Mouse (Mus musculus) heart, embryonic 15.5 days (tissue): ENCODE measurements around the gene Nav2. TPM values are rescaled to one million over a fixed set of nuclear protein-coding genes. Genes with fewer than 3 reads are reported as not detected.

Source experiments
- ATAC-seq: fragments of 200-750 bp; cut with Nextera tagmentation; replicated peaks from 2 replicates; pipeline ENCODE4 v1.8.0; 2017; ENCODE audit warnings: low read depth, moderate TSS enrichment; ENCODE audit not compliant: insufficient number of reproducible peaks, insufficient read depth, low FRiP score
- H3K27ac ChIP-seq: fragments of 300-500 bp; sonication (generic); 2 replicates; pipeline ENCODE4 v1.5.1; 2015; ENCODE audit warnings: mild to moderate bottlenecking, inconsistent platforms
- H3K27me3 ChIP-seq: fragments of 300-500 bp; sonication (generic); 2 replicates; pipeline ENCODE4 v1.6.1; 2015; ENCODE audit warnings: inconsistent platforms
- H3K36me3 ChIP-seq: fragments of 300-500 bp; sonication (generic); 2 replicates; pipeline ENCODE4 v1.6.1; 2015; ENCODE audit warnings: mild to moderate bottlenecking, inconsistent platforms
- H3K4me1 ChIP-seq: fragments of 300-500 bp; sonication (generic); replicated peaks from 2 replicates; pipeline ENCODE4 v1.6.1; 2015; ENCODE audit warnings: inconsistent platforms
- H3K4me2 ChIP-seq: fragments of 300-500 bp; sonication (generic); 2 replicates; pipeline ENCODE4 v1.6.1; 2015; ENCODE audit warnings: inconsistent platforms, mild to moderate bottlenecking, moderate library complexity
- H3K4me3 ChIP-seq: fragments of 300-500 bp; sonication (generic); 2 replicates; pipeline ENCODE4 v1.5.1; 2015; ENCODE audit warnings: mild to moderate bottlenecking, inconsistent platforms
- H3K9ac ChIP-seq: fragments of 300-500 bp; sonication (generic); 2 replicates; pipeline ENCODE4 v1.6.1; 2015; ENCODE audit warnings: mild to moderate bottlenecking, inconsistent platforms
- H3K9me3 ChIP-seq: fragments of 300-500 bp; sonication (generic); replicated peaks from 2 replicates; pipeline ENCODE4 v1.6.1; 2016; ENCODE audit warnings: inconsistent platforms
- WGBS: fragments of 180-500 bp; shearing (Covaris S2); methylation state at CpG from one replicate; pipeline ENCODE4 v1.1.7; 2015; ENCODE audit warnings: mixed read lengths; 5-methylcytosine and 5-hydroxymethylcytosine counted together
- polyA plus RNA-seq: library from polyadenylated mRNA; unstranded; fragments of >200 nt; fragmentation: Nextera tagmentation; extraction: Ambion mirVana; gene quantifications from 2 replicates; pipeline ENCODE4 v1.2.1, GENCODE M21; 2015

Nav2 gene
- polyA plus RNA-seq, 1 experiment from 2014 or later, result 30.7 TPM

- Histone ChIP-seq H3K9me3 (no peaks in the 10 kb centered on the region), H3K27me3 (0 out of 2 replicates have a peak, but pooled peaks cover 11% of the 10 kb centered on the region), H3K9ac (no peak overlapping the region), H3K27ac (no peak overlapping the region), H3K4me2 (no peak overlapping the region), H3K4me1 (peaks cover 49% of the 10 kb centered on the region), H3K36me3 (no peaks in the 10 kb centered on the region), H3K4me3 (no peak overlapping the region)
- WGBS, result 63% methylated on average over 6 of the region's 6 CpGs
- no peak for ATAC-seq
These were observed 393.0 kb downstream of the Nav2 start for GRCm38 (mm10) chr7:49301487-49301886.

- Histone ChIP-seq H3K36me3 (no peaks in the 10 kb centered on the region), H3K4me1 (peaks cover 35% of the 10 kb centered on the region), H3K27me3 (0 out of 2 replicates have a peak, but pooled peaks cover 11% of the 10 kb centered on the region), H3K4me2 (peak overlapping the region; percentile 76), H3K27ac (no peak overlapping the region), H3K4me3 (peak overlapping the region; percentile 43), H3K9ac (peak overlapping the region; percentile 33; the same call in 1 of the 2 replicates), H3K9me3 (no peaks in the 10 kb centered on the region)
- WGBS, result 3% methylated on average over 31 of the region's 31 CpGs
- peak; percentile 57; the same call in 1 of the 2 replicates for ATAC-seq
These were observed 395.3 kb downstream of the Nav2 start for GRCm38 (mm10) chr7:49303600-49304411.

DNA sequence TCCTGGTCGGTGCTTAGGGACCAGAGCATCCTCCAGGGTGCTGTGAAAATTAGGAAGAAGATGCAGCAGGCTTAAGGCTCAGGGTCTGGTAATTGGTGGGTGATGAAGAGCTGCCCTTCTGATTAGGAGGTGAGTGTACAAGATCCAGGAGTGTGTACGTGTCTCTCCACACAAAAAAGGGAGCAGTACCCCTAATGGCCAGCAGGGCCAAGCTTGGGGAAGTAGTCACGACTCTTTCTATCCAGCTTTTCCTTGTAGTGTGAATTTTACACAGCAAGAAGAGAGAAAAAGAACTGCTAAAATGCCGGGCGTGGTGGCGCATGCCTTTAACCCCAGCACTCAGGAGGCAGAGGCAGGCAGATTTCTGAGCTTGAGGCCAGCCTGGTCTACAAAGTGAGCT is 399.2 kb downstream of the Nav2 start:
- WGBS, result 84% methylated on average over 6 of the region's 6 CpGs
- ATAC-seq, result no peak
- H3K36me3 ChIP-seq, result no peaks in the 10 kb centered on the region

DNA sequence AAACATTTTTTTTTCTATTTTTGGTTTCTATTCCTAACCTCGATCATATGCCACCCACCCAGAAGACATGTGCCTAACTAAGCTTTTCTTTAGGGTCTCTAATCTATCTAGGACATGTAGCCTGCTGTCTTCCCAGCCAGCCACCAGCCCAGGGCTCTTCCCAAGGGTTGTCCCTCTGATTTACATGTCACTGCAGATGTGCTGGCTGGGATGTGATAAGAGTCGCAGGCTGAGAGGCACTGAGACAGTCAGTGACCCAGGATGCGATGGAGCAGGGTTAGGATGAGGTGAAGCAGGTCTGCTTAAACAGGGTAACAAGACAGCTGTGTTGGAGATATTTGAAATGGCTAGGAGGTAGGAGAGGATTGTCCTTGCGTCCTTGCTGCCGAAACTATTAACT is 401.2 kb downstream of the Nav2 start:
- no peak for ATAC-seq
- H3K9me3 ChIP-seq, result no peaks in the 10 kb centered on the region
- 58% methylated on average over 5 of the region's 5 CpGs for WGBS

More for the DNA sequence above, 399.2 kb downstream of the Nav2 start:
- H3K4me3 ChIP-seq, result no peak overlapping the region
- no peaks in the 10 kb centered on the region for H3K9me3 ChIP-seq
- 0 out of 2 replicates have a peak, but pooled peaks cover 11% of the 10 kb centered on the region for H3K27me3 ChIP-seq
- H3K27ac ChIP-seq, result no peak overlapping the region
- H3K4me2 ChIP-seq, result no peak overlapping the region
- H3K9ac ChIP-seq, result no peak overlapping the region
- H3K4me1 ChIP-seq, result peaks cover 17% of the 10 kb centered on the region

GRCm38 (mm10) chr7:49313945-49314344 is 405.4 kb downstream of the Nav2 start:
- ATAC-seq, result no peak
- H3K9ac ChIP-seq, result no peak overlapping the region

More for the DNA sequence above, 401.2 kb downstream of the Nav2 start:
- no peak overlapping the region for H3K27ac ChIP-seq
- 0 out of 2 replicates have a peak, but pooled peaks cover 10% of the 10 kb centered on the region for H3K27me3 ChIP-seq
- no peak overlapping the region for H3K4me3 ChIP-seq
- no peak overlapping the region for H3K9ac ChIP-seq
- no peaks in the 10 kb centered on the region for H3K36me3 ChIP-seq
- H3K4me1 ChIP-seq, result peaks cover 12% of the 10 kb centered on the region
- H3K4me2 ChIP-seq, result no peak overlapping the region

DNA sequence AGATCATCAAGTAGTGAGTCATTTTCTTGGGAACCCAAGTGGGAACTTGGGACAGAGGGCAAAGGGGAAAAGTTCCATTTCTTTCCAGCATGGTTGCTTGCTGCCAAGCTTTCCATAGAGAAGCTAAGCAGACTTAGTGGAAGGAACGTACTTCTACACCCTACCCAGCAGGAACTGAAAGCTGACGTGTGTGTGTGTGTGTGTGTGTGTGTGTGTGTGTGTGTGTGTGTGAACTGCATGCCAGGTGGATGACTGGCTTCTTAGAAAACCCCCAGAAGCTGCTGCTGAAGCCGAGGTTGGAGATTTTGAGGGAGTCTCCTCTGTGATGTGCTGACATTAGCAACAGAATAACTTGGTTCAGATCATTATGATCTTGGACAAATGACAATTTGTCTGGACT is 406.5 kb downstream of the Nav2 start:
- Histone ChIP-seq H3K9me3 (no peaks in the 10 kb centered on the region), H3K27ac (no peak overlapping the region), H3K9ac (no peak overlapping the region), H3K4me2 (no peak overlapping the region), H3K4me1 (peaks cover 9% of the 10 kb centered on the region), H3K36me3 (no peaks in the 10 kb centered on the region), H3K4me3 (no peak overlapping the region), H3K27me3 (no peaks in the 10 kb centered on the region)
- WGBS, result 55% methylated on average over 3 of the region's 3 CpGs
- ATAC-seq, result no peak

More at GRCm38 (mm10) chr7:49313945-49314344, 405.4 kb downstream of the Nav2 start:
- H3K36me3 ChIP-seq, result no peaks in the 10 kb centered on the region
- no peaks in the 10 kb centered on the region for H3K27me3 ChIP-seq
- H3K27ac ChIP-seq, result no peak overlapping the region
- no peak overlapping the region for H3K4me3 ChIP-seq
- H3K4me2 ChIP-seq, result no peak overlapping the region
- H3K9me3 ChIP-seq, result no peaks in the 10 kb centered on the region
- peaks cover 11% of the 10 kb centered on the region for H3K4me1 ChIP-seq
- 57% methylated on average over 7 of the region's 7 CpGs for WGBS

- Histone ChIP-seq H3K4me2 (no peak overlapping the region), H3K27ac (no peak overlapping the region), H3K9ac (no peak overlapping the region), H3K36me3 (no peaks in the 10 kb centered on the region), H3K4me1 (peaks cover 22% of the 10 kb centered on the region), H3K27me3 (no peaks in the 10 kb centered on the region), H3K9me3 (no peaks in the 10 kb centered on the region), H3K4me3 (no peak overlapping the region)
- WGBS, result 81% methylated on average over 3 of the region's 3 CpGs
- ATAC-seq, result no peak
These were observed 408.1 kb downstream of the Nav2 start for GRCm38 (mm10) chr7:49316600-49316999.

GRCm38 (mm10) chr7:49318183-49318897 is 409.8 kb downstream of the Nav2 start:
- Histone ChIP-seq H3K9ac (no peak overlapping the region), H3K27ac (no peak overlapping the region), H3K4me3 (no peak overlapping the region), H3K9me3 (no peaks in the 10 kb centered on the region), H3K36me3 (no peaks in the 10 kb centered on the region), H3K4me2 (no peak overlapping the region), H3K27me3 (no peaks in the 10 kb centered on the region), H3K4me1 (peaks cover 17% of the 10 kb centered on the region)
- ATAC-seq, result no peak
- 77% methylated on average over 15 of the region's 15 CpGs for WGBS

- WGBS, result 86% methylated on average over 8 of the region's 8 CpGs
- H3K36me3 ChIP-seq, result no peaks in the 10 kb centered on the region
- no peaks in the 10 kb centered on the region for H3K27me3 ChIP-seq
- H3K4me3 ChIP-seq, result no peak overlapping the region
- H3K27ac ChIP-seq, result no peak overlapping the region
- ATAC-seq, result no peak
- H3K9ac ChIP-seq, result no peak overlapping the region
- no peaks in the 10 kb centered on the region for H3K9me3 ChIP-seq
- no peak overlapping the region for H3K4me2 ChIP-seq
- peaks cover 15% of the 10 kb centered on the region for H3K4me1 ChIP-seq
These were observed 410.4 kb downstream of the Nav2 start for GRCm38 (mm10) chr7:49318898-49319293.

- Histone ChIP-seq H3K9ac (no peak overlapping the region), H3K27ac (no peak overlapping the region), H3K4me2 (no peak overlapping the region), H3K27me3 (no peaks in the 10 kb centered on the region), H3K4me3 (no peak overlapping the region), H3K4me1 (peaks cover 14% of the 10 kb centered on the region), H3K9me3 (no peaks in the 10 kb centered on the region), H3K36me3 (no peaks in the 10 kb centered on the region)
- ATAC-seq, result no peak
- 77% methylated on average over 1 of the region's 1 CpGs for WGBS
These were observed 411.5 kb downstream of the Nav2 start for GRCm38 (mm10) chr7:49319981-49320380.

DNA sequence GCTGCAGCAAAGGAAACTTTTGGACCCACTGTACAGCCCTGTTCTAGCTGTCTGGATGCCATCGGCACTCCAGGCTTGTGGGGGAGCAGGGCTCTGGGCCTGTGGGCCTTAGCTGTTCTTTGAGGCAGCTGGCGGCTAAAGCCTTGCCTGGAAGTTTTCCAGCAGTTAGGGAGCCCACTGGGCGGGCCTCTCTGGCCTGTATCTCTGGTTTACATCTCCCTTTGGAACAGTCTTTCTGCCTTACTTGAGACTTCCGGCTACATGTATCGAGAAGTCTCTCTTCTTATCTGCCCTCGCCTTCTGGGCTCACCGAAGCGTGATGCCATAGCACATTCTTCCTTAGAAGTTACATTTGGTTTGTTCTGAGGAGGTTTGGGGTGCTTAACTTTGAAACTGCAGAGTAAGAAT is 412.6 kb downstream of the Nav2 start:
- ATAC-seq, result peak; percentile 47
- Histone ChIP-seq H3K4me3 (no peak overlapping the region), H3K36me3 (no peaks in the 10 kb centered on the region), H3K27me3 (no peaks in the 10 kb centered on the region), H3K9me3 (no peaks in the 10 kb centered on the region), H3K4me1 (peaks cover 16% of the 10 kb centered on the region), H3K27ac (no peak overlapping the region), H3K9ac (no peak overlapping the region), H3K4me2 (no peak overlapping the region)
- WGBS, result 45% methylated on average over 8 of the region's 8 CpGs
